Mouse (Mus musculus): ENCODE data around the gene Trpm8.

Trpm8 gene

DNA sequence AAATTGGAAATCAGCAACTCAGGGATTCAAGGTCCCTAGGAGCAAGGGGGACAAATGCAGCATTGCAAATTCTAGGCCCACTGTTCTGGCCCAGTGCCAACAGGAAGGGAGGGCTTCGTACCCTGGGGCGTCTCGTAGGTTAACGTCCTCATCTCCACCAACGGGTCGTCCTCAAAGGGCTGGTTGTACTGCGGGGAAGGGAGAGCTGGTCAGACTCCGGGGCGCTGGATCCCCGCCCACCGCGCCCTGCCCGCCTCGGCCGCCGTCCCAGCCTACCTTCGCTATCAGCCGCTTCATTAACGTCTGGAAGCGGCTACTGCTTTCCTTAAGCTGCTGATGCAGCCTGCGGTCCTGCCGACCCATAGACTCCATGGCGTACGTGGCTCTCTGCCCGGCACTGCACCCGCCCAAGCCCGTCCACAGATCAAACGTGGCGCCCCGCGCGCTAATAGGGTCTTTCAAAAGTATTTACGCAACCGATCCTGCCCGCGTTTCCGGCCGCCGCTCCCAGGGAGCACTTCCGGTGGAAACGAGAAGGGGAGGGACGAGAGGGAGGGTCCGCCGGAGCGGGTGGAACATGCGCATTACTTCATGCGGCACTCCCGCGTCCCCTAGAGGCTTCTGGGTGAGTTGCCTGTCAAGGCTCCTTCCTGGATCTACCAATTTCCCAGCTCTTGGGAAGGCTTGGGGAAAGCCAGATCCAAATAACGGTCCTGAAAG lies at the start of gene Trpm8, which contains the start of gene Hjurp:
TSS of gene Trpm8 (plus strand) at position 564 of the 720 bp plus-strand sequence.
TSS of gene Hjurp (minus strand) at position 536 of the 720 bp plus-strand sequence.
- CTCF ChIA-PET: interaction anchor here (0.5 to 3.7 kb wide), 23 partner anchors 9 to 915 kb away, joined by 3 to 35 read pairs (median 4); no protein-coding TSS in a partner anchor
- POLR2A ChIA-PET: interaction anchor here (0.6 to 8.4 kb wide), 25 partner anchors 8 to 851 kb away, joined by 3 to 203 read pairs (median 4); partner anchors contain the start of gene Ugt1a1 (in 1 of the 4)

DNA sequence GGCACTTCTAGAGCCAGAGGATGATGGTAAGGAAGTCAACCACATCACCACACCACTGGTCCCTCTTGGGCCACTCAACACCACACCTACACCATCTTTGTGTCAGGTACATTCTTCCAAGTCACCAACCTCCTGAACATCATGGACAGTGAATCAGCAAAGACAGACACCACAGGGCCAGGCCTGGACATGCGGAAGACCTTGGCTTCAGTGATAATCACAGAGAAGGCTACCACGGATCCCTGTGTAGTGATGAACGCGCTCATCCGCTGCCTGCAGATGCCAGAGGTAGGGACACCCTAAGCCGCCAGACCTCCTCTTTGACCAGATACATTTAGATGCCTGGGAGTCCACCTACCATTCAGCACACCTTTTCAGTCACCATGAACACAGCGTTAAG lies 49.3 kb upstream of the Trpm8 start:
- CTCF ChIA-PET: no interaction called here
- POLR2A ChIA-PET: no interaction called here

DNA sequence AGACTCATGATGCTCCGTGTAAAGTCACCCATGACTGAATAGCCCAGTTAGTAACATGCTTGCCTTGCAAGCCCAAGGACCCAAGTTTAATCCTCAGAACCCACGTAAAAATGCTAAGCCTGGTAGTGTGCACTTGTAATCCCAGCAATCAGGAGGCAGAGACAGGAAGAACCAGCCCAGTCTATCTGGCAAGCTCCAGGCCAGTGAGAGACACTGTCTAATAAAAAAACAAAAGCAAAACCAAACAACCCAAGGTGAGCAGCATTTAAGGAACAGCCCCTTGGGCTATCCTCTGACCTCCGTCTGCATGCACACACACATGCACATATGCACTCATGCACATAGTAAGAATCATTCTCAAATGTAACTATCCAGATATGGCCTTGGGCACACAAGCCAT lies 47.9 kb upstream of the Trpm8 start:
- CTCF ChIA-PET: interaction anchor here in 1 of 4 experiments (0.6 kb wide), 1 partner anchor 10 kb away, joined by 3 read pairs; no protein-coding TSS in a partner anchor

DNA sequence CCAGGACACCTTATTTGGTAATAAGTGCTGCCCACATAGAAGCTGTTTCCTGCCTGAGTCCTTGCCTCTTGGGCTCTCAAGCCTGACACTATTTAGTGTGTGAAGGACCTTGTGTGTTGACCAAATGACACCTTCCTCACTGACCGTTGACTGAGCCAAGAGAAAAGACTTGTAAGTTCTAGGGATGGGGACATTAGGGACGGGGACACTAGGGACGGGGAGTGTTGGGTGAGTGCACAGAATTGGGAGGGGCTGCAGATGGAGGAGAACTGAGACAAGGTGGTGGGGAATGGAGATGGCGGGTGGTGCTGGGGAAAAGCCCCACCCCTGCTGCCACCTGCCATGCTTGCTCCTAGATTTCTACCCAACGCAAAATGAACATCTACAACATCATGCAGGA lies 47.5 kb upstream of the Trpm8 start:
- ChIA-PET CTCF (no interaction called here), POLR2A (no interaction called here)

More for the DNA sequence above, 47.9 kb upstream of the Trpm8 start:
- POLR2A ChIA-PET: no interaction called here

DNA sequence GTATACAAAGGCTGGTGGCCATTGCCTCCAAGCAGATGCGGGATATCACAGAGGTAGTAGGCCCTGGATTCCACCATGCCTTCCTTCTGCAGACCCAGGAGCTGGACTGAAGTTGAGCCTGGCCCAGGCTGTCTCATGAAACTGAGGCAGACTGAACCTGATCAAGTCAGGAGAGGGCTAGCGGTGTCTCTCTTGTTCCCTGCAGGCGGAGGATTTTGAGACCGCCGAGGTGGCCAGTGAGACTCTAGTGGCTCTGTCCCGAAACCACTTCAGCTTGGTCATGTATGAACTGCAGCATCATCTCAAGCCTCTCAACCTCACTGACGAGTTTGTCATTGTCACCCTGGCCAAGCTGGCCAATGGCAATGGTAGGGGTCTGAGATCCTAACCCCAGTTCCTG lies 47.0 kb upstream of the Trpm8 start:
- POLR2A ChIA-PET: interaction anchor here in 1 of 4 experiments (1.0 kb wide), 1 partner anchor 10 kb away, joined by 4 read pairs; no protein-coding TSS in a partner anchor

DNA sequence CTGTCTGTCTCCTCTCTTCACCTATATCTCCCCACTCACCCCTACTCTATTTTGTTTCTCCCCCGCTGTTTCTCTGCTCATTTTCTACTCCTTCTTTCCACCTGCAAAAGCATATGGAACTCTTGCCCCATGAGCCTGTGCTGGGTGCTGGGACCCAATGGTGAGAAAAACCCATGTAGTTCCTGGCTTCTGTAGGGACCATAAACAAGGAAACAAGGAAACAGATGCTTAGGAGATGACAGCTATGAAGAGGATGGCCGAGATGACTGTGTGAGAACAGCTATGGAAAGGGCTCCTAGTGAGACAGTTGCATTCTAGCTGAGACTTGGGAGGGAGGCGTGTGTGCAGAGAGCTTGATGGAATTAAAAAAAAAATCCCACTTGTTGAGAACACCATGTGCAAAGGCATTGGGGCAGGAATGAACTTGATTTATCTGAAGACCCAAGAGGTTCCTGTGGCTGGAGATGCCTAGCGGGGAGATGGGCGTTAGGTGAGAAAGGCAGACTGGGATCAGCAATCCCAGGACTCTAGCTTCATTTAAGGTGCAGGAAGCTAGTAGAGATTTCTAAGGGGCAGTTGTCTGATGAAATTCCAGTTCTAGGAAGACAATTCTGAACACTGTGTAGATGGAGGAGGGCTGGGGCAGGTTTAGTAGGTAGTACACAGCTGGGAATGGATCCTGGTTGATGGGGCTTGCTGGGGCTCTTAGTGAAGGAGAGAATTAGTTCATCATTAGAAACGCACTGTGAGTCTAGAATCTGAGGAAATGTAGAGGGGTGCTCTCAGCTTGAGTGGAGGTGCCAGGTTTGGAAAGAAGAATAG lies 46.3 kb upstream of the Trpm8 start:
- ChIA-PET POLR2A (interaction anchor here in 1 of 4 experiments (1.0 to 1.2 kb wide), 2 partner anchors 9 to 11 kb away, joined by 4 to 5 read pairs; no protein-coding TSS in a partner anchor), CTCF (interaction anchor here in 2 of 4 experiments (0.6 to 0.8 kb wide), 2 partner anchors 59 to 511 kb away, joined by 3 read pairs; no protein-coding TSS in a partner anchor)

More for the DNA sequence above, 47.0 kb upstream of the Trpm8 start:
- CTCF ChIA-PET: interaction anchor here in 1 of 4 experiments (0.6 kb wide), 1 partner anchor 512 kb away, joined by 3 read pairs; no protein-coding TSS in a partner anchor

DNA sequence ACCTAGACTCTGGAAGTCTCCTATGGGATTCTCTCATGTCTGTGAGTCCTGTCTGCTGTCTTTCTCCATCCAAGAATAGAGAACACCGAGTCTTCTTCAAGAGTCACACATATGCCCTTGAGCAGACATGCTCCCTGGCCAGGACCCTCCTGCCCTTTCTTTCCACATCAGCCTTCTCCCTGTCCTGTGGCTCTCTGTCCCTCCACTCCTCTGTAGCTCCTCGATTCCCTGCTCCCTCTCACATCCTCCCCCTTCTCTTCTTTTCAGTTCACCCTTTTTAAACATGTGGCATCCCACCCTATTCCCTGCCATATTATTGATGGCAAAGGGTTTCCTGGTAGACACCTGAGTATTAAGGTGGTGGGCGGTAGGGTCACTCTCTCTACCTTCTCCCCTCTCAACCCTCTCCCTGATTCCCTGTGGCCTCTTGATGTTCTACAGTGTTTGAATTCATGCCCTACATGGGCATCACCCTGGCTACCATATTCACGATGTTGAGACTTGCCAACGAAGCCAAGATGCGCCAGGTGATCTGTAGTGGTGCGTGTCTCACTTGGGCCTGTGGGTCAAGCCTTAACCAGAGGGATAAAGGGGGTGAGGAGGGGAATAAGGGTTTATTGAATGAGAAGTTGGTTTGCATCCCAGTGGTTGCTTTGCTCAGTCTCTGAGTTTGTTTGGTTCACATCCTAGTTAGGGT lies 45.5 kb upstream of the Trpm8 start:
- ChIA-PET CTCF (interaction anchor here in 1 of 4 experiments (0.7 kb wide), 1 partner anchor 9 kb away, joined by 3 read pairs; no protein-coding TSS in a partner anchor), POLR2A (interaction anchor here in 1 of 4 experiments (0.7 to 3.0 kb wide), 5 partner anchors 9 to 879 kb away, joined by 3 to 15 read pairs (median 5); no protein-coding TSS in a partner anchor)

DNA sequence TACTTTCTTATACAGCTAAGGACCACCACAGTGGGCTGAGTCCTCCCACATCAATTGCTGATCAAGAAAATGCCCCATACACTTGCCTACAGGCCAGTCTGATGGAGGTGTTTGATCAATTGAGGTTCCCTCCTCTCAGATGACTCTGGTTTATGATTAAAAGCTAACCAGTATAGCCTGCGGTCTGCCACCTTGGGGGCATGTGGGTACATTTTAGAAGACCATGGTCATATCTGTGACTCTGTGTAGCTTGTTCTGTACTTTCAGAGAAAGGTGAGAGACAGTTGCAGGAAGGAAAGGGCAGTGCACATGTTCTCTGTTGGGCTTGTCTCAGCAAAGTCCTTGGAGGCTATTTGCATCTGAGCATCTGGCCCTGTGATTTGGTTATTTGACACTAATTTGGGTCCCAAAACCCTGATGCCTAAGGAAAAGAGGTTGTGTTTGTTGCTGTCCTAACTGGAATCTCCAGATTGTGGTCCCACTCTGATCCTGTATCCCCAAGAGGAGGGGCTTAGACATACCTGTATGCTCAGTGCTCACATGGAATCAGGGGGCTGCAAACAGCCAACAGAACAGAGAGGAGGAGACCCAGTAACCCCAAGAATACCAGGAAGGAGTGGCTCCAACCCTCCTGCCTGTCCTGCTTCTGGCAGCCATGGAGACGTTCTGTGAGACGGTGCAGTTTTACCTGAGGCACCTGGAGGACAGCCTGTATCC lies 44.6 kb upstream of the Trpm8 start:
- POLR2A ChIA-PET: interaction anchor here in 2 of 4 experiments (0.6 to 3.0 kb wide), 7 partner anchors 10 to 880 kb away, joined by 3 to 15 read pairs (median 4); no protein-coding TSS in a partner anchor
- CTCF ChIA-PET: interaction anchor here in 1 of 4 experiments (0.7 kb wide), 1 partner anchor 10 kb away, joined by 3 read pairs; no protein-coding TSS in a partner anchor

DNA sequence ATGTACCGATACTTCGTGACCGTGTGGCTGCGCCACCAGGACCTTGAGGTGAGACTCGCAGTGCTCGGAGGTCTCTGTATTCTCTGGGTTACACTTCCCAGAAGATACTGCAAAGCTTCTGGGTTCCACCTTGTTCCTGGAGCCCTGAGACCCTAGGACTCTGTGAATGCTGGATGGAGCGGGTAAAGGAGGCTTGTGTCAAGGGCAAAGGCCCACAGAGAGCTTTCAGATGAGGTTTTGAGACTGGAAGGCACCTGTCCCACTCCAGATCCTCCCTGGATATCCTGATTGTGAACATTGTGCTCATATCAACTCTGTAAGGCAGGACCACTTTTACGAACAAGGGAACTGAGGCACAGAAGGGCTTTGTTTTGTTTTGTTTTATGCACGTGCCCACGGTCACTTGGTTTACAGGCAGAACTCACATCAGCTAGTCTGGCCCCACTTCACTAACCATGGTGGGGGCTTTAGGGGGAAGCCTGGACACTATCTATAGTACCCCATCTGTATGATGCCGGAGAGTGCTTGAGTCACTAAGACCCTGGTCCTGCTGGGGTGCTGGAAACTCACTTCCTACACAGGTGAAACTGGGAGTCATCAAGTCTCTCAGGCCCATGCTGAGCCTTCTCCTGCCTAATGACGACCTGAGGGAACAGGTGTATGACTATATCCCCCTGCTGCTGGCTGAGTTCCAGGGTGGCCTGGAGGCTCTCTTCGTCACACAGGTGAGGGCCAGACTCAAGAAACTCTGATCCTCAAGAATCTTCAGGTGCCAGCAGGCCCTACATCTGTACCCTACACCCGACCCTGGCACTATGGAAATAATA lies 43.8 kb upstream of the Trpm8 start:
- POLR2A ChIA-PET: interaction anchor here in 3 of 4 experiments (0.5 to 3.0 kb wide), 8 partner anchors 9 to 32 kb away, joined by 3 to 15 read pairs (median 3); no protein-coding TSS in a partner anchor
- CTCF ChIA-PET: no interaction called here

DNA sequence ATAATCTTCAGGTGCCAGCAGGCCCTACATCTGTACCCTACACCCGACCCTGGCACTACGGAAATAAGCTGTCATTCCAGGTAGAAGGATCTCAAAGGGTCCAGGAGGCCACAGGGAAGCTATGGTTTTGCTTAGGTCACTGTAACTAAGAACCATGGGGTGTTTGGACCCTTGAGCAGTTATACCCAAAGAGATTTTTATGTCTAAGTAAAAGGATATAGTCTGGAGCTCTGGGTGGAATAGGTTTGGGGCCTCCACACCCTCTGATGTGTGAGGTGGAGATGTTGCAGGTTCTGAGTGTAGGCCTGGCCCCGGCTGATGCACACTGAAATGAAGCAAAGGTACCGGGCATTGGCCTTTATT lies 43.2 kb upstream of the Trpm8 start:
- ChIA-PET CTCF (interaction anchor here in 1 of 4 experiments (0.6 kb wide), 1 partner anchor 666 kb away, joined by 3 read pairs; no protein-coding TSS in a partner anchor), POLR2A (interaction anchor here in 2 of 4 experiments (0.5 to 3.0 kb wide), 5 partner anchors 10 to 15 kb away, joined by 3 to 15 read pairs (median 3); no protein-coding TSS in a partner anchor)

DNA sequence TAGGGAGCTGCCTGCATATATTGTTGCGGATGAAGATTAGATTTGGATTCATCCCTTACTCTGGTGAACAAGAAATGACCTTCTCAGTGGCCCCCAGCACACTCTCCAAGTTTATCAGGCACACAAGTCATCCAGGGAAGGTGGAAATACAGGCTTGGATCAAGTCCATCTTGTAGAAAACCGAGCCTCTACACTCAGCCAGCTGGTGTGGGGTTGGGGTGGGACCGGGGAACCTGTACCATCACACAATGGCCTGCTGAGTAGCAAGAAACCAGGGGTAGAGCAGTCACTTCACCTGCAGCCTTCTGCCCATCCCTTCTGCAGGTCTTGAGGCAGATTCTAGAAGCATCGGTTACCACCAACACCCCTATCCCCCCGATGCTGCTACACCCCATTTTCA lies 42.8 kb upstream of the Trpm8 start:
- ChIA-PET POLR2A (interaction anchor here in 1 of 4 experiments (1.2 to 3.0 kb wide), 2 partner anchors 11 to 15 kb away, joined by 4 to 15 read pairs; no protein-coding TSS in a partner anchor), CTCF (interaction anchor here in 2 of 4 experiments (0.6 to 0.8 kb wide), 2 partner anchors 67 to 666 kb away, joined by 3 to 4 read pairs; no protein-coding TSS in a partner anchor)

DNA sequence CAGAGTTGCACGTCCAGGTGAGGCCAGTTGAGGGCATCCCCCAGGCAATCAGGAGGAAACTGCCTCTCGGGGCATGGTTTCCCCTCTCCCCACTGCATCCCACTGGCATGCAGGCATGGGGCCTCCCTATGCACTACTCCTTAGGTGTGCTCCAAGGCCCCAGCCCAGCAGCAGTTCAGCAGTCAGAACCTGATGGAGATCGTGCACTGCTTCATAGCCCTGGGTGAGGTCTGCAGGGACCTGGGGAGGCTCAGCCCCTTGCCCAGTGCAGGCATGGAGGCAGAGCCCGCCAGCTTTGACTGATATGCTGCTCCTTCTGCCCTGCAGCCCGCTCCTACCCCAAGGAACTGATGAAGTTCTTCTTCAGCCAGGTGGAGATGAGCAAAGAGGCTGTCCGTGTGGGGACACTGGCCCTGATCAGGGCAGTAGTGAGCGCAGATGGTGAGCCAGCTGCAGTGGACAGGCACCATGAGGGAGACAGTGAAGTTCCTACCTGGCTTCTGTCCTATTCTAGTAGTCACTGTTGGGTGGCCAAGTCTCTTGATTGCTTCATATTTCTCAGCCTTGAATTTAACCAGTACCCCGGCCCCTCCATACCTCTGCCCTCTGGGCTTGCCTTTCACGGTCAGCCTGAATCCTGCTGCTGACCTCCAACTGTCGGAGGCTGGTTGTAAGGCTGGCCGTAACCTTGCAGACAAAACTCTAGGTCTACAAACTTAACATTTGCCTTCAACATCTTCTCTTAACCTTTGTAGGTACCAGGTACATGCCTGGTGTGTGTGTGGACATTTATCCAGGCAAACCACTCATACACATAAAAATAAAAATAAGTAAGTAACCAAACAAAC lies 42.2 kb upstream of the Trpm8 start:
- ChIA-PET POLR2A (interaction anchor here in 2 of 4 experiments (0.7 to 3.0 kb wide), 5 partner anchors 9 to 97 kb away, joined by 3 to 15 read pairs (median 3); no protein-coding TSS in a partner anchor), CTCF (interaction anchor here in 2 of 4 experiments (0.6 to 0.8 kb wide), 2 partner anchors 66 to 667 kb away, joined by 3 to 4 read pairs; no protein-coding TSS in a partner anchor)

DNA sequence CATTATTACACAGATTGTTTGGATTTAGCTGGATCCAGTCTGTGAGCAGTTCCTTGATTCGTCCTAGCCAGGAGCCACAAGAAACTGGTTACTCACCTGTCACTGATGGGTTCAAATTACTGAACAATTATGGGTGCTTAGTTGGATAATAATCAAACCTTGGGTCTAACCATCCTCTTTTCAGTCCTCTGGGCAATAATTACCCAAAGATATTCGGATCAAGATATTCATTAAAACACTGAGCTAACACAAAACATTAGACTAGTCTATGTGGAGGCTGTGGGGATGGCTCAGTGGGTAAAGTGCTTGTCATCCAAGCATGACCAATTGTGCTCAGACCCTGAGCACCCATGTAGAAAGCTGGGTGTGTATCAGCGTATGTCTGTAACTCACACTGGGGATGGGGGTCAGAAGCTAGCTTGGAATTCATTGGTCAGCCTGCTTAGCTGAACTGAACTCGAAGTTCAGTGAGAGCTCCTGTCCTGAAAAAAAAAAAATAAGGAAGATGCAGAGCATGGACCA lies 41.5 kb upstream of the Trpm8 start:
- POLR2A ChIA-PET: interaction anchor here in 2 of 4 experiments (0.5 to 1.9 kb wide), 8 partner anchors 10 to 110 kb away, joined by 3 to 6 read pairs (median 4); no protein-coding TSS in a partner anchor
- CTCF ChIA-PET: interaction anchor here in 1 of 4 experiments (0.6 kb wide), 1 partner anchor 70 kb away, joined by 3 read pairs; no protein-coding TSS in a partner anchor

DNA sequence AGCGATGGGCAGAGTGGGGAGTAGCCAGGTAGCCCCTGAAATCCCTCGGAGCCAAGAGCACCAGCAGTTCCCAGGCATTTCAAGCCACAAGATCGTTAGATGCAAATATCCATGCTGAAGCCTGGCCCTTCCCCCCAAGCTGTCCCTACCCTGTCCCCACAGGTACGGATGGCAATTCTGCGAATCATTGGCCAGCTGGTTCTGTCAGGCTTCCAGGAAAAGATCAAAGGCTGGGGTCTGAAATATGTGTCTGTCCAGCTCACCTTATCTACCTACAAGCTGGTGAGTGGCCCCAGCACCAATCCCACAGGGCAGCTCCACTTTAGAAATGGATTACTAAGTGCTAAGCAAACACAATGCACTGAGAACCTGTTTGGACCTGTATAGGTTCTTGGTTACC lies 40.1 kb upstream of the Trpm8 start:
- POLR2A ChIA-PET: interaction anchor here in 2 of 4 experiments (0.5 to 1.9 kb wide), 6 partner anchors 10 to 998 kb away, joined by 3 to 5 read pairs (median 4); no protein-coding TSS in a partner anchor
- CTCF ChIA-PET: interaction anchor here in 2 of 4 experiments (0.7 to 1.5 kb wide), 2 partner anchors 40 to 50 kb away, joined by 3 read pairs; partner anchors contain the start of genes Hjurp (in 1 of the 2) and Trpm8 (in 1 of the 2)

DNA sequence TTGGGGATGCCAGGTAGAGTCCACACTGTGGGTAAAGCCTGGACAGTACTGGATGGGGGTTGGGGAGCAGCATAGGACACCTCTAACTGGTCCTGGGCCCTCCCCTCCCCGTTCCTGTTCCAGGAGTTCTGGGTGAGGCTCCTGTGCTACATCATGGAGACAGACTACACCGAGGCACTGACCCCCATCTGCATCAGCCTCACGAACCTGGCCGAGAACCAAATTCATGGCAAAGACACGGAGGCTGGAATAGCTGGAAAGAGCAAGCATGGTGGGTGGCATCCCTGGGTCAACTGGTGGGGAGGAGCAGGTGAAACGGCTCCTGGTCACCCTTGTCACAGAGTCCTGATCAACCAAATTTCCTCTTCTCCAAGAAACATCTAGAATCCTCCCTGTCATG lies 38.7 kb upstream of the Trpm8 start:
- POLR2A ChIA-PET: interaction anchor here in 1 of 4 experiments (0.7 to 1.7 kb wide), 5 partner anchors 8 to 17 kb away, joined by 3 to 5 read pairs (median 3); no protein-coding TSS in a partner anchor
- CTCF ChIA-PET: interaction anchor here in 1 of 4 experiments (0.6 kb wide), 1 partner anchor 39 kb away, joined by 3 read pairs; the partner anchor contains the start of genes Hjurp and Trpm8

Data from embryonic stem cell, embryonic (primary cell).